Mouse (Mus musculus): ENCODE measurements at regions not wholly inside any gene's neighbourhood (a gene's known extent, or its start where the extent isn't known, plus 50 kb on each side); places are given as distances from the start of the nearest gene placed in this dataset.

GRCm38 (mm10) chr9:93306753-93307152 is 764.7 kb downstream of the Plod2 start:
- no peak for TF ChIP-seq CTCF (IDR thresholded peaks at IDR 0.05; ENCODE audit: control insufficient read depth, insufficient read depth, insufficient replicate concordance, low read depth, low read length)
- TF ChIP-seq POLR2A (IDR thresholded peaks at IDR 0.05; ENCODE audit: control insufficient read depth, low read depth, low read length): no peak
- Histone ChIP-seq H3K4me3 (ENCODE audit: control insufficient read depth, low read depth, low read length) (no peak overlapping the region), H3K27ac (ENCODE audit: control insufficient read depth, insufficient read depth, low read depth, low read length) (no peak overlapping the region)

GRCm38 (mm10) chr9:93328997-93329682 is 787.1 kb downstream of the Plod2 start:
- no peak overlapping the region for H3K4me3 ChIP-seq (ENCODE audit: control insufficient read depth, low read depth, low read length)
- H3K27ac ChIP-seq (ENCODE audit: control insufficient read depth, insufficient read depth, low read depth, low read length): no peak overlapping the region
- TF ChIP-seq CTCF (IDR thresholded peaks at IDR 0.05; ENCODE audit: control insufficient read depth, insufficient read depth, insufficient replicate concordance, low read depth, low read length): no peak
- TF ChIP-seq POLR2A (IDR thresholded peaks at IDR 0.05; ENCODE audit: control insufficient read depth, low read depth, low read length): no peak
- no peaks in the 10 kb centered on the region for H3K4me1 ChIP-seq (ENCODE audit: control insufficient read depth, insufficient read depth, low read length)
- no peaks in the 10 kb centered on the region for H3K36me3 ChIP-seq (ENCODE audit: control insufficient read depth, insufficient read depth, low read length)
- H3K27me3 ChIP-seq (ENCODE audit: control insufficient read depth, insufficient read depth, low read length): no peaks in the 10 kb centered on the region

More at GRCm38 (mm10) chr9:93306753-93307152, 764.7 kb downstream of the Plod2 start:
- Histone ChIP-seq H3K27me3 (ENCODE audit: control insufficient read depth, insufficient read depth, low read length) (no peaks in the 10 kb centered on the region), H3K4me1 (ENCODE audit: control insufficient read depth, insufficient read depth, low read length) (no peaks in the 10 kb centered on the region), H3K36me3 (ENCODE audit: control insufficient read depth, insufficient read depth, low read length) (no peaks in the 10 kb centered on the region)

Data from testis, adult 2 months (tissue).